Mouse (Mus musculus): ENCODE data around the gene Cwc22.

GRCm38 (mm10) chr2:77838688-77839087 lies 107.5 kb downstream of the Cwc22 start:
- TF ChIP-seq CTCF (conservative IDR thresholded peaks at IDR 0.05; ENCODE audit: low read length) (no peak), NANOG (IDR thresholded peaks at IDR 0.05; ENCODE audit: borderline replicate concordance, low read length) (no peak), POU5F1 (IDR thresholded peaks at IDR 0.05; ENCODE audit: borderline replicate concordance, low read length) (no peak)
